Mouse (Mus musculus): ENCODE data around the gene Ints13. TPM values are rescaled to one million over a fixed set of nuclear protein-coding genes. Genes with fewer than 3 reads are reported as not detected.
A peak's percentile ranks its signal among the peaks of the same experiment; 100 is the strongest.

Gene Ints13
- 50.9 and 52.2 TPM in 2 replicates for polyA plus RNA-seq (2016; fragmentation: Nextera tagmentation; extraction: Ambion mirVana)

DNA sequence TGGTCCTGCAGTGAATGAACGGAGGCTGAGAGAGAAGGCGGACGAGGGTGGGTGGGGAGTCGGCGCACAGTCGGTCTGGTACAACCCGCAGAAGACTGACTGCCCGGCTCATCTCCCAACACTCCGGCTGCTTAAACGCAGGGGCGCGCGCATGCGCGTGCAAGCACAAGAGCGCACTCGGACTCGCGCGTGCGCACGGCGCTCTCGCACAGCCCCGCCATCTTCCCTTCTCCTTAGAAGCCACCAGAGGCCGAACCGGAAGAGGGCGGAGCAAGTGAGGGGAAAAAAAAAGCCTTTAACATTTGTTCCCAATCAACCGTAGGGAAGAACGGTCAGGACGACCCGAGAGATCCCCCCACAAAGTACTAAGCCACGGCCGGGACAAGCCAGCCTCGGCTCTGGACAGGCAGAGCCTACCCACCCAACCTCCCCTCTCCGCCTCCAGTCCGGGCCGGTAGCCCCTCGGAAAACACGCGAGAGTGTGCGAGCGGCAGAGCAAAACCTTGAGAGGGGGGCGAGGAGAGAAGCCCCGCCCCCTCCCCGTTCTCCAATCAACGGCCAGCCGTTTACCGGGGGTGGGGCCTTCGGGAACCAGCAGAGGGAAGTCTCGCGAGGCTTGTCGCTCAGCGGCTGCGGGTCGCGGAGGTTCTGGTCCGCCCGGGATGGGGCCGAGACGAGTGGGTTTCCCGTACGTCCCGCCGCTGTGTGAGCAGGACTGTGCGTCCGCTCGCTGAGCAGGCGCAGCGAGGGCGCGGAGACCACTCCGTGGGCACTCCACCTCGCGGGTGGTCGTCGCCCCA lies at the start of gene Ints13:
Gene Ints13 (minus strand): TSS at position 526 of the 800 bp plus-strand sequence.
- peaks cover 43% of the 10 kb centered on the region for H3K4me1 ChIP-seq
- H3K4me3 ChIP-seq = peak within 1 kb of the TSS; percentile 92
- peak within 1 kb of the TSS; percentile 96 for H3K27ac ChIP-seq
- H3K36me3 ChIP-seq = peaks cover 16% of the 10 kb centered on the region
- H3K9me3 ChIP-seq (replicated peaks) = no peaks in the 10 kb centered on the region
- no peaks in the 10 kb centered on the region for H3K27me3 ChIP-seq (replicated peaks)
- H3K9ac ChIP-seq = peak within 1 kb of the TSS; percentile 97
- ATAC-seq = peak; percentile 94
- peak within 1 kb of the TSS; percentile 84 for H3K4me2 ChIP-seq
- WGBS (ENCODE audit: insufficient replicate concordance) = under 1% methylated on average over 75 of the region's 77 CpGs

DNA sequence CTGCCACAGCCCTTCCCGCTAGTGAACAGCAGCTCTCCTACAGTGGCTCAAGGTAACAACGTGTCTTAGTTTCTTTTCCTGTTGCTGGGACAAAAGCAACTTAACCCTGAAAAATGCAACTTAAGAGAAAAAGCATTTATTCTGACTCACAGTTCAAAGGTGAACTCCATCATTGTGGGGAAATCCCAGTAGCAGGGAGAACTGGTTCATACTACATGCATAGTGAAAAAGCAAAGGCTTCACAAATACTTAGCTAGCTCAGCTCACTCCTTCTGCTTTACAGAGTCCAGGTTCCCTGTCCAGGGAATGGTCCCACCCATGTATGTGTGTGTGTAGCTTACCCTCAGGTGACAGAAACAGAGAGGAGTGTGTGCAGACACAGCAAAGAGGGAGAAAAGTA lies 39.0 kb upstream of the Ints13 start:
- no peak overlapping the region for H3K4me2 ChIP-seq
- peaks cover 99% of the 10 kb centered on the region for H3K36me3 ChIP-seq
- 84% methylated on average over 2 of the region's 2 CpGs for WGBS (ENCODE audit: insufficient replicate concordance)
- H3K9ac ChIP-seq = no peak overlapping the region
- H3K9me3 ChIP-seq (replicated peaks) = no peaks in the 10 kb centered on the region
- ATAC-seq = no peak
- H3K4me3 ChIP-seq = no peak overlapping the region
- peak overlapping the region; percentile 25; the same call in 1 of the 2 replicates for H3K27ac ChIP-seq
- H3K27me3 ChIP-seq (replicated peaks) = no peaks in the 10 kb centered on the region
- H3K4me1 ChIP-seq = peaks cover 39% of the 10 kb centered on the region

DNA sequence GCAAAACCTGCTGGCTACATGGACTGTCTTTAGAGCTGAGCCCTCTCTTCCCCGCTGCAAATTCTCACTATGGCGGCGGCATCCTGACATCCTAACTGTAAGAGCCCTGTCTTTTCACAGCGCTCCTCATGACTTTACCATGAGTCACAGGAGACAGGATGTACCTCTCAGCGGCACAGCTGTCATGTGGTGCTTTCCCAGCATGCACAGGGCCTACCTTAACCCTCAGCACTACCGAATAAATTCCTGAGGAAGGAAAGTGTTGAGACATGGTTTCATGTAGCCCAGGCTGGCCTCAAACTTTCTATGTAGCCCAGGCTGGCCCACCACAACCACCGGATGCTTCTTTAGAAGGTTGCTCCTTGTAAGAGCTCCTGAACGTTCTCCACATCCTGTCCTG lies 38.3 kb upstream of the Ints13 start:
- no peaks in the 10 kb centered on the region for H3K9me3 ChIP-seq (replicated peaks)
- 85% methylated on average over 8 of the region's 8 CpGs for WGBS (ENCODE audit: insufficient replicate concordance)
- H3K4me3 ChIP-seq = no peak overlapping the region
- peaks cover 42% of the 10 kb centered on the region for H3K4me1 ChIP-seq
- no peak for ATAC-seq
- no peak overlapping the region for H3K9ac ChIP-seq
- no peaks in the 10 kb centered on the region for H3K27me3 ChIP-seq (replicated peaks)
- no peak overlapping the region for H3K4me2 ChIP-seq
- H3K36me3 ChIP-seq = peaks cover 91% of the 10 kb centered on the region
- peak overlapping the region; percentile 98 for H3K27ac ChIP-seq

DNA sequence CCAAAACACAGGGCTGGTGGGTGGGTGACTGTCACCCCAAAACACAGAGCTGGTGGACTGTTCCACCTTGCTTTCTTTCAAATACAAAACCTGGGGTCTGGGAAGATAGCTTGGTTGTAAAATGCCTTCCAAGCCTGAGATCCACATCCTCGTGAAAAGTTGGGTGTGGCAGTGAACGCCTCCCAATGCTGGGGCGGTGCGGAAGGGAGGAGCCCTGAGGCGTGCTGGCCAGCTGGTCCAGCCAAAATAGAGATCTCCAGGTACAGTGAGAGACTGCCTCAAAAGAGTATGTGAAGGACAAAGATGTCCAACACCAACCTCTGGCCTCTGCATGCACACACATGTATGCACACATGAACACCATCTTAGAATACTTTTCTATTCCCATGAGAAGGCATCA lies 36.9 kb upstream of the Ints13 start:
- peaks cover 90% of the 10 kb centered on the region for H3K36me3 ChIP-seq
- H3K9me3 ChIP-seq (replicated peaks) = no peaks in the 10 kb centered on the region
- H3K9ac ChIP-seq = peak overlapping the region; percentile 35
- peaks cover 56% of the 10 kb centered on the region for H3K4me1 ChIP-seq
- H3K27ac ChIP-seq = peak overlapping the region; percentile 98
- peak overlapping the region; percentile 52 for H3K4me2 ChIP-seq
- 57% methylated on average over 5 of the region's 5 CpGs for WGBS (ENCODE audit: insufficient replicate concordance)
- H3K27me3 ChIP-seq (replicated peaks) = no peaks in the 10 kb centered on the region
- no peak overlapping the region for H3K4me3 ChIP-seq
- ATAC-seq = peak; percentile 73

DNA sequence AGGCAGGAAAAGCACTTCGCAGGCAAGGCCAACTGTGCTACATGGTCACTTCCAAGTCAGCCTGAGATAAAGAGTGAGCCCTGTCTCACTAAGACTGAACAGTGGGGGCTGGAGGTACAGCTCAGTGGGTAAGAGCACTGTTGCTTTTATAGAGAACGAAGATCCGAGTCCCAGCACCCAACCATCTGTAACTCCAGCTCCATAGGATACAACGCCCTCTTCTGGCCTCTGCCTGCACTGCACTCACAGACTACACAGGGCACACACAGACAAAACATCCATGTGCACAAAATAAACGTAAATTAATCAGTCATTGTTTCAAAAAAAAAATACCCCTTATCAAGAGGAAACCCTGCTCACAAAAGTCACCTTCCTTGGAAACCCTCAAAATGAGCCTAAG lies 36.3 kb upstream of the Ints13 start:
- H3K9ac ChIP-seq = no peak overlapping the region; the same call in 1 of the 2 replicates
- peaks cover 58% of the 10 kb centered on the region for H3K4me1 ChIP-seq
- H3K27me3 ChIP-seq (replicated peaks) = no peaks in the 10 kb centered on the region
- no peak for ATAC-seq
- H3K27ac ChIP-seq = peak overlapping the region; percentile 98
- 81% methylated on average over 5 of the region's 5 CpGs for WGBS (ENCODE audit: insufficient replicate concordance)
- no peaks in the 10 kb centered on the region for H3K9me3 ChIP-seq (replicated peaks)
- 0 out of 2 replicates have a peak overlapping the region, but pooled peaks have one; percentile 52 for H3K4me2 ChIP-seq
- no peak overlapping the region for H3K4me3 ChIP-seq
- peaks cover 91% of the 10 kb centered on the region for H3K36me3 ChIP-seq

DNA sequence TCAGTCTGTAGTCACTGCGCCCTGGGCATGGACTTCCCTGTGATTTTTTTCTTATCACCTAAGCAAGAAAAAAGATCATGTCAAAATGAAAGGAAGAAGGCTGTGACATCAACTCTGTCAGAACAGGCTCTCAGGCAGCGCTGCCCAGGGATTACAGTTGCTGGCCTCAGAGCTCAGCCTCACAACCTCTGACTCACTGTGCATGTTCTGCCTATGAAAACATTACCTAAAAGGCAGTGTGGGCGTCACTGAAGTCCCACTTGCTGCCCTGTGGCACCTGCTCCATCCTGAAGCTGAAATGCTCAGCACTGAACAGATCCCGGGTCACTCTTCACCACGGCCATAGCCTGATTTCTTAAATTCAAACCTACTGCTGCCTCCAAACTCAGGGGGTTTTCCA lies 35.1 kb upstream of the Ints13 start:
- H3K4me2 ChIP-seq = peak overlapping the region; percentile 66; the same call in 1 of the 2 replicates
- H3K36me3 ChIP-seq = peaks cover 91% of the 10 kb centered on the region
- H3K27me3 ChIP-seq (replicated peaks) = no peaks in the 10 kb centered on the region
- peak overlapping the region; percentile 98 for H3K27ac ChIP-seq
- H3K9ac ChIP-seq = peak overlapping the region; percentile 71; the same call in 1 of the 2 replicates
- H3K4me3 ChIP-seq = no peak overlapping the region
- no peaks in the 10 kb centered on the region for H3K9me3 ChIP-seq (replicated peaks)
- no peak for ATAC-seq
- 91% methylated on average over 5 of the region's 5 CpGs for WGBS (ENCODE audit: insufficient replicate concordance)
- peaks cover 58% of the 10 kb centered on the region for H3K4me1 ChIP-seq

DNA sequence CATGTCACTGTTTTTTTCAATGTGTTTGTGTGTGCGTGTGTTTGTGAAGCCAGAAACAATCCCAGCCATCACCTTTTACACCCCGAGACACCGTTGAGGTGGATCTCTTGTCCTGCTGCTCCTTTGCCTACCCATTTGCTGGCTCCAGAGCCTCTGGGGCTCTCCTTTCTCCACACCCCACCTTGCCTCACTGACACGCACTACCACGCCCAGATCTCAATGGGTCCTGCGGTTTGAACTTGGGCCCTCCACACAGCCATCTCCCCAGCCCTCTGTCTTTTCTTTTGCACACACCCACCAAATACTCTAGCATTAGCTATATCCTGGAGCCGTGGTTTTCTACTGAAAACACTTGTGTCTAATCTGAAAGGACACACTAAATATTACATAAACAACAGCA lies 34.3 kb upstream of the Ints13 start:
- WGBS (ENCODE audit: insufficient replicate concordance) = 56% methylated on average over 7 of the region's 7 CpGs
- peaks cover 58% of the 10 kb centered on the region for H3K4me1 ChIP-seq
- H3K9ac ChIP-seq = peak overlapping the region; percentile 71
- no peaks in the 10 kb centered on the region for H3K9me3 ChIP-seq (replicated peaks)
- H3K4me3 ChIP-seq = 0 out of 2 replicates have a peak overlapping the region, but pooled peaks have one; percentile 9
- H3K27me3 ChIP-seq (replicated peaks) = no peaks in the 10 kb centered on the region
- H3K4me2 ChIP-seq = peak overlapping the region; percentile 66
- H3K36me3 ChIP-seq = peaks cover 91% of the 10 kb centered on the region
- ATAC-seq = peak; percentile 85
- H3K27ac ChIP-seq = peak overlapping the region; percentile 98

DNA sequence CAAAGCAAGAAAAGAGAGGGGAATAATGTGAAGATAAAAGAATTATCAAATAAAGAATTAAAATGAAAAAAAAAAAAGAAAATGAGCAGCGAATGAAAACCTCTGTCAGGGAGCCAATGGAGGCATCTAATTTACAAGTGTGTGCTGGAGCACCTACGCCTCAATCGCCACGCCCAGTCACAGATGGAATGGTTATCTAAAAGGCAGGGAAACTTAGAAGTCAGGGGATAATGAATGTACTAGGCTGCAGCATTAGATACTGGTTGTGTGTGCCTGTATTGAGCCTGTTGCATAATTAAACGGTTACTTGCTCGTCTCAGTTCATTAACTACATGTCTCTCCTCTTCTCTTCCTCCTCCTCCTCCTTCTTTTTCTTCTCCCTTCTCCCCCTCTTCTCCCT lies 33.8 kb upstream of the Ints13 start:
- Histone ChIP-seq H3K36me3 (peaks cover 91% of the 10 kb centered on the region), H3K4me1 (peaks cover 58% of the 10 kb centered on the region), H3K27me3 (replicated peaks) (no peaks in the 10 kb centered on the region), H3K4me3 (0 out of 2 replicates have a peak overlapping the region, but pooled peaks have one; percentile 9), H3K9ac (peak overlapping the region; percentile 71), H3K27ac (peak overlapping the region; percentile 98), H3K4me2 (peak overlapping the region; percentile 66), H3K9me3 (replicated peaks) (no peaks in the 10 kb centered on the region)
- 43% methylated on average over 6 of the region's 6 CpGs for WGBS (ENCODE audit: insufficient replicate concordance)
- ATAC-seq = peak; percentile 91

DNA sequence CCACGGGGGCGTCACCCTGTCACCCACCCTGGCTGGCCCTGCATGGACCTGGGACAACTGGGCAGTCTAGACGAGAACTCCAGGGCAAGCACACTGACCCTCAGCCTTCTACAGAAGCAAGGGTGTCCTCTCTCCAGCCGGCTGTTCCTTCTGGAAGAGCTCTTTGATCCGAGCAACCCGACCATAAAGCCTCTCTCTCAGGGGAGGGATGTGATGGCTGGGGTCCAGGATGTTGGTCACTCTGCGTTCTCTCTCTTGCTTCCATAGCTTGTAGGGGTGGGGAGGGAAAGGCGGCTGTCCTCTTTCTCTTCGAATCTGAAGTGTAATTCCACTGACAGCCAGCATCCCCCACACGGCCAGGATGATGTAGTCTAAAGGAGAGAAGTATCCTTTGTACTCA lies 26.0 kb upstream of the Ints13 start:
- Histone ChIP-seq H3K9ac (no peak overlapping the region), H3K27me3 (replicated peaks) (no peaks in the 10 kb centered on the region), H3K4me3 (no peak overlapping the region), H3K9me3 (replicated peaks) (no peaks in the 10 kb centered on the region), H3K4me1 (no peaks in the 10 kb centered on the region), H3K36me3 (peaks cover 96% of the 10 kb centered on the region), H3K27ac (no peak overlapping the region), H3K4me2 (no peak overlapping the region)
- ATAC-seq = no peak
- WGBS (ENCODE audit: insufficient replicate concordance) = 85% methylated on average over 10 of the region's 10 CpGs

DNA sequence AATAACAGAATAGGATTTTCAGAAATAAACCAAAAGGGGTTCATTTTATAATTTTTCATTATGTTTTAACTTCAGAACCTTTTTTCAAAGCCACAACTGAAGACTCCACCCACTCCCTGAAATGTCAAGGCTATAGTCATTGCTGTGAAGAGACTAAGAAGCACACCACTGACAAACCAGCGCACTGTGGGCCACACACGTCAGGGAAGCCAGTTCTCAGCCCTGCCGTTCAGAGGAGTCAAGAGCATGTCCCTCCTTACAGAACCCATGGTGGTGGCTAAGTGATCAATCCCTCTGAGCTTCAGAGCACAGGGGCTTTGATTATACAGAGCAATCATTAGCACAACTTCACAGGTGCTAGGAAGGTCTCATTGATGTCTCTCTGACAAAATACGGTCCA lies 25.0 kb upstream of the Ints13 start:
- Histone ChIP-seq H3K27ac (0 out of 2 replicates have a peak overlapping the region, but pooled peaks have one; percentile 6), H3K9me3 (replicated peaks) (no peaks in the 10 kb centered on the region), H3K4me2 (no peak overlapping the region), H3K9ac (no peak overlapping the region; the same call in 1 of the 2 replicates), H3K4me1 (no peaks in the 10 kb centered on the region), H3K36me3 (peaks cover 95% of the 10 kb centered on the region), H3K4me3 (no peak overlapping the region), H3K27me3 (replicated peaks) (no peaks in the 10 kb centered on the region)
- 81% methylated on average over 4 of the region's 4 CpGs for WGBS (ENCODE audit: insufficient replicate concordance)
- ATAC-seq = no peak

DNA sequence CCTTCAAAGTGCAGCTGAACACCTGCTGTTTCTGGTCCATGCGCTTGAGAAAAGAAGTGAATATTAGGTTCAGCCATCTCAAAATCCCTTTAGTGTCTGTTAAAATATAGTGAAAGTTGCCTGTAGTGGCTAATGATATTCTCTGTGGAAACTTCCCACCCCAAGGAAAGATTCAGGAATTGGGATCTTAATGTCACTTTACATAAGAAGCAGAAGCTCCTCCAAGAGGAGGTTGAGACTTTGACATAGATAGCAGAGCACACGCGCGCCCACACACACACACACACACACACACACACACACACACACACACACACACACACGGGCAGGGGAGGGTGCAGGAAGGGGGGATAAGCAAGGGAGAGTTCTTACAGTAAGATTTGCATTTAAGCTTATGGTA lies 7.5 kb upstream of the Ints13 start:
- ATAC-seq = no peak
- no peaks in the 10 kb centered on the region for H3K9me3 ChIP-seq (replicated peaks)
- no peaks in the 10 kb centered on the region for H3K27me3 ChIP-seq (replicated peaks)
- H3K4me3 ChIP-seq = no peak overlapping the region
- H3K27ac ChIP-seq = no peak overlapping the region
- peaks cover 57% of the 10 kb centered on the region for H3K36me3 ChIP-seq
- H3K9ac ChIP-seq = no peak overlapping the region
- peaks cover 17% of the 10 kb centered on the region for H3K4me1 ChIP-seq
- no peak overlapping the region for H3K4me2 ChIP-seq
- 96% methylated on average over 2 of the region's 5 CpGs for WGBS (ENCODE audit: insufficient replicate concordance)

DNA sequence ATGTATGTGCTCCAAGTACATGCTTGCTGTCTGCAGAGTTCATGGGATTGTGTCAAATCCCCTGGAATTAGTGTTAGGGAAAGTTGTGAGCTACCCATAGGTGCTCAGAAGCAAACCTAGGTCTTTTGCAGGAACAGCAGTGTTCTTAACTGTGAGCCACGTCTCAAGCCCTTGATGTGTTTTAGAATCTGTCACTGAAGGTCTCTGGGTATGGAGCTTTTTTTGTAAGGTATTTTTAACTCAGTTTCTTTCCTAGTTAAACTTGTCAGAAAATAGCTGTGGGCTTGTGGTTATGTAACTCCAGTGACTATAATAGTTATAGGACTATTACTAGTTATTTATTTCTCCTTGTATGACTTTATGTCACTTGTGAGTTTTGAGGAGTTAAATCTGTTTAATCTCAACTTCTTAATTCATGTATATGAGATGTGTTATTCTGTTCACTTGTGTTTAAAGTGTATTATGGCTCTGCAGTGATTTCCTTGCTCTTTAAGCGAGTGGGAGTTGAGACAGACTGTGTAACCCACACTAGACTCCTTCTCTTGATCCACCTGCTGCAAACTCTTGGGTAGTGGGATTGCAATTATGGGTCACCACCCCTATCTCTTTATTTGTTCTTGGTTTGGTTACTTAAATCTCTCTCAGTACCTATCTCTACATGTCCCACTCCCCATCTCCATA lies 5.9 kb upstream of the Ints13 start:
- Histone ChIP-seq H3K4me2 (no peak overlapping the region), H3K27me3 (replicated peaks) (no peaks in the 10 kb centered on the region), H3K4me3 (no peak overlapping the region), H3K4me1 (peaks cover 26% of the 10 kb centered on the region), H3K36me3 (peaks cover 41% of the 10 kb centered on the region), H3K27ac (no peak overlapping the region), H3K9me3 (replicated peaks) (no peaks in the 10 kb centered on the region), H3K9ac (no peak overlapping the region)
- ATAC-seq = no peak
- WGBS (ENCODE audit: insufficient replicate concordance) = 78% methylated on average over 2 of the region's 2 CpGs
